In the genomic region with DNA sequence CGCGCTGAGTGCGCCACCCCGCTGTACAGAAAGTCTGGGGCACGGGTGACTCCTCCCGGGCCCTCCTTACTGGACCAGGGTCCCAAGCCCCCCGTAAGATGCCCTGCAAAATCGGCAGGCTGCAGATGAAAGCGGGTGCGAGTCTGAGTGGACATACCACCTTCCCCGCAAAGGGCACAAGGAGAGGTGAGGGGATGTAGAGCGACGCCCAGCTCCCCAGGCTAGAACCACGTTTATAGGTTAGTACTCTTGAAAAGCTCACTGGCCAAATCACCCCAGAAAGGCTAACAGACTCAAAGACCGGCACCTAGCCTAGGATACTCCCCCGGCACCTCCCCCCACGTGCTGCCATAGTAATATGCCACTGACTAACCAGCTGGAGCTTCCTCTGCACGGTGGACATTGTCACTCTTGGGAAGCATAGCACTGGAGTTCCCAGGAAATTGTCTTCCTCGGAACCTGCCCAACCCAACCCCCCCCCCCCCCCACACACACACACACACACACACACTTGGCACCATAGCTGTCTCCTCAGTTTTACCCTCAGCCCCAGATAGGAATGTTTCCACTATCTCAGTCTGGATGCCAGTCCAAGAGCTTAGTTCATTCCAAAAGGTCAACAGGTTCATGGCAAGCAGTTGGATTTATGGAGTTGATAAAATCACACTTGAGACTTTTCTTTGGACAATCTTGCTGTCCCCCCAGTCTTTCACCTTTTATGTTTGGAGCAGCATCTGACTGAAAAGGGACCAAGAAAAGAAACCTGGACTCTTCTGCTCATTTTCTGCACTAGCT, we compare ENCODE assay signal across 9 mouse cellular contexts. TPM values are rescaled to one million over a fixed set of nuclear protein-coding genes. Genes with fewer than 3 reads are reported as not detected.
A peak's percentile ranks its signal among the peaks of the same experiment; 100 is the strongest.
DNase-seq lines count a peak whose midpoint lies in the region; ATAC-seq and TF ChIP-seq lines count a peak whose summit lies in the region.
"Had no signal": no experiment of that assay in that cellular context is flagged by ENCODE, and none has a peak within 500 bp of the region (broad histone marks: within the 10 kb centered on the region; RNA-seq: fewer than 3 reads in every experiment).

No protein-coding gene starts in this region.

- peak; percentile 26; the same call in 1 of the 2 replicates for ATAC-seq in forebrain, postnatal 0 days
- ATAC-seq in liver, embryonic 16.5 days (ENCODE audit: low read depth): 0 out of 2 replicates have a peak, but pooled peaks have one; percentile 2

- H3K4me2 ChIP-seq in forebrain, postnatal 0 days (ENCODE audit: low read depth): peak overlapping the region; percentile 81
- peak overlapping the region; percentile 72 for H3K4me2 ChIP-seq in liver, embryonic 16.5 days (ENCODE audit: low read depth, low read length)

- H3K27me3 ChIP-seq in cerebellum, adult 2 months (ENCODE audit: control insufficient read depth, insufficient read depth, low read length): no peaks in the 10 kb centered on the region
- H3K27me3 ChIP-seq in ES-Bruce4 (ENCODE audit: control insufficient read depth, insufficient read depth, low read length, poor library complexity, severe bottlenecking): peaks cover 9% of the 10 kb centered on the region
- no peaks in the 10 kb centered on the region for H3K27me3 ChIP-seq in forebrain, postnatal 0 days (ENCODE audit: insufficient read depth, low read length)
- H3K27me3 ChIP-seq in liver, embryonic 16.5 days (ENCODE audit: control insufficient read depth, insufficient read depth, low read depth, low read length): peaks cover 9% of the 10 kb centered on the region

- TF ChIP-seq EP300 in ES-Bruce4 (IDR thresholded peaks at IDR 0.05; ENCODE audit: insufficient read depth, low read depth, low read length): no peak

- TF ChIP-seq POLR2A in cerebellum, adult 2 months (IDR thresholded peaks at IDR 0.05; ENCODE audit: borderline replicate concordance, insufficient read depth, low read length): no peak
- no peak for TF ChIP-seq POLR2A in ES-Bruce4 (IDR thresholded peaks at IDR 0.05; ENCODE audit: insufficient read depth, low read length)

- H3K4me1 ChIP-seq in cerebellum, adult 2 months (ENCODE audit: control insufficient read depth, insufficient read depth, low read length): no peaks in the 10 kb centered on the region
- H3K4me1 ChIP-seq in ES-Bruce4 (ENCODE audit: control insufficient read depth, insufficient read depth, low read length): no peaks in the 10 kb centered on the region
- no peaks in the 10 kb centered on the region for H3K4me1 ChIP-seq in forebrain, postnatal 0 days (ENCODE audit: insufficient read depth)
- no peaks in the 10 kb centered on the region; the same call in 1 of the 2 replicates for H3K4me1 ChIP-seq in liver, embryonic 16.5 days (ENCODE audit: control insufficient read depth, low read depth, low read length)

- WGBS in cerebellum, adult 2 months: 10% methylated on average over 19 of the region's 19 CpGs
- WGBS in forebrain, postnatal 0 days: 15% methylated on average over 19 of the region's 19 CpGs
- WGBS in liver, embryonic 16.5 days (ENCODE audit: insufficient replicate concordance): 7% methylated on average over 19 of the region's 19 CpGs

- H3K36me3 ChIP-seq in ES-Bruce4 (ENCODE audit: control insufficient read depth, insufficient read depth, low read length, poor library complexity, severe bottlenecking): no peaks in the 10 kb centered on the region
- no peaks in the 10 kb centered on the region for H3K36me3 ChIP-seq in forebrain, postnatal 0 days (ENCODE audit: insufficient read depth)
- H3K36me3 ChIP-seq in liver, embryonic 16.5 days (ENCODE audit: control insufficient read depth, insufficient read depth): no peaks in the 10 kb centered on the region

- DNase-seq in cerebellum, adult 2 months: no peak
- DNase-seq in cerebellum, postnatal 36 days: no peak
- no peak for DNase-seq in forebrain, postnatal 0 days
- DNase-seq in frontal cortex, adult 2 months (ENCODE audit: extremely low spot score in 1 of 2, low spot score in 1 of 2): no peak
- no peak for DNase-seq in embryo, embryonic 11 days
- no peak for DNase-seq in embryo, embryonic 10.5 days (ENCODE audit: low spot score)

- no peak overlapping the region for H3K27ac ChIP-seq in cerebellum, adult 2 months (ENCODE audit: insufficient read depth, low read length)
- no peak overlapping the region for H3K27ac ChIP-seq in ES-Bruce4 (ENCODE audit: insufficient read depth, low read length)
- no peak overlapping the region for H3K27ac ChIP-seq in forebrain, postnatal 0 days (ENCODE audit: low read depth, low read length)
- H3K27ac ChIP-seq in liver, embryonic 16.5 days (ENCODE audit: low read length): no peak overlapping the region

- peak overlapping the region; percentile 39 for H3K4me3 ChIP-seq in cerebellum, adult 2 months (replicated peaks; ENCODE audit: insufficient read depth, low read depth, low read length)
- peak overlapping the region; percentile 36; the same call in 1 of the 2 replicates for H3K4me3 ChIP-seq in ES-Bruce4 (ENCODE audit: low read depth, low read length)
- H3K4me3 ChIP-seq in forebrain, postnatal 0 days (ENCODE audit: low read depth, low read length): peak overlapping the region; percentile 39
- H3K4me3 ChIP-seq in liver, embryonic 16.5 days (ENCODE audit: low read depth, low read length): peak overlapping the region; percentile 54

- no peaks in the 10 kb centered on the region for H3K9me3 ChIP-seq in ES-Bruce4 (replicated peaks; ENCODE audit: control insufficient read depth, insufficient read depth, low read length, poor library complexity, severe bottlenecking)
- no peaks in the 10 kb centered on the region for H3K9me3 ChIP-seq in forebrain, postnatal 0 days (ENCODE audit: low read length)
- H3K9me3 ChIP-seq in liver, embryonic 16.5 days (replicated peaks; ENCODE audit: control insufficient read depth, low read length): no peaks in the 10 kb centered on the region

- no peak for TF ChIP-seq CTCF in cerebellum, adult 2 months (IDR thresholded peaks at IDR 0.05; ENCODE audit: borderline replicate concordance, insufficient read depth, low read depth, low read length)
- no peak for TF ChIP-seq CTCF in ES-Bruce4 (IDR thresholded peaks at IDR 0.05; ENCODE audit: low read depth, low read length)
- no peak for TF ChIP-seq CTCF in forebrain, postnatal 0 days (IDR thresholded peaks at IDR 0.05; ENCODE audit: low read depth)

- no peak overlapping the region for H3K9ac ChIP-seq in ES-Bruce4 (ENCODE audit: low read depth, poor library complexity, severe bottlenecking)
- peak overlapping the region; percentile 40; the same call in 1 of the 2 replicates for H3K9ac ChIP-seq in forebrain, postnatal 0 days
- H3K9ac ChIP-seq in liver, embryonic 16.5 days (ENCODE audit: low read depth, low read length): no peak overlapping the region; the same call in 1 of the 2 replicates

RNA-seq across cellular contexts. Expression of gene Nfia, which starts 26.2 kb away (rescaled TPM):
- polyA plus RNA-seq in cerebellum, adult 2 months (2012; rRNA removed): 41.2 and 55.0 TPM in 2 replicates
- 1.4 and 2.0 TPM in 2 replicates for polyA plus RNA-seq in ES-Bruce4 (2011; ENCODE audit: insufficient read depth, insufficient read length, low read depth, missing spikeins)
- total RNA-seq in forebrain, postnatal 0 days (2014; rRNA removed): 44.1 and 51.2 TPM in 2 replicates
- polyA plus RNA-seq in forebrain, postnatal 0 days (2015; fragmentation: Nextera tagmentation; extraction: Ambion mirVana): 38.2 and 57.5 TPM in 2 replicates
- polyA plus RNA-seq in liver, embryonic 16.5 days (2015; fragmentation: Nextera tagmentation; extraction: Ambion mirVana): 4.2 and 5.7 TPM in 2 replicates
- polyA plus RNA-seq in frontal cortex, adult 2 months (2012; rRNA removed): 20.4 and 24.3 TPM in 2 replicates

RNA-seq across cellular contexts. Expression of gene E130114P18Rik, which starts 31.6 kb away (rescaled TPM):
- polyA plus RNA-seq in cerebellum, adult 2 months (2012; rRNA removed): 14.9 and 17.1 TPM in 2 replicates
- not detected in 2 replicates for polyA plus RNA-seq in ES-Bruce4 (2011; ENCODE audit: insufficient read depth, insufficient read length, low read depth, missing spikeins)
- total RNA-seq in forebrain, postnatal 0 days (2014; rRNA removed): 12.9 and 15.2 TPM in 2 replicates
- polyA plus RNA-seq in forebrain, postnatal 0 days (2015; fragmentation: Nextera tagmentation; extraction: Ambion mirVana): 19.3 and 20.7 TPM in 2 replicates
- polyA plus RNA-seq in liver, embryonic 16.5 days (2015; fragmentation: Nextera tagmentation; extraction: Ambion mirVana): 0.08 TPM in 1 of 2 replicates, not detected in the other
- 14.7 and 22.6 TPM in 2 replicates for polyA plus RNA-seq in frontal cortex, adult 2 months (2012; rRNA removed)
- polyA plus RNA-seq: C2C12 had no signal

Comparison
In these comparisons a context has a peak if more than half of its experiments do, and no peak if none do; other contexts are left out.
1. RNA of gene E130114P18Rik, which starts 31.6 kb away (polyA plus RNA-seq): 14.7 to 22.6 TPM in frontal cortex, adult 2 months, 19.3 to 20.7 TPM in forebrain, postnatal 0 days and 14.9 to 17.1 TPM in cerebellum, adult 2 months; 0.08 TPM in liver, embryonic 16.5 days and not detected in ES-Bruce4; every median in the first group is over 10 times any median in the second.
2. Peak in every context shown above with its lines, with median percentiles within 50 percentile points of each other: H3K4me3 ChIP-seq.